Mouse (Mus musculus) bone marrow, adult 2 months (tissue): ENCODE data around the gene Dlat. TPM values are rescaled to one million over a fixed set of nuclear protein-coding genes. Genes with fewer than 3 reads are reported as not detected.
A peak's percentile ranks its signal among the peaks of the same experiment; 100 is the strongest.

Source experiments
- H3K27ac ChIP-seq: fragments of 200-500 bp; 2 replicates; pipeline ENCODE4 v1.5.1; 2012; ENCODE audit warnings: low read depth, mild to moderate bottlenecking, control low read depth, inconsistent platforms, low read length; ENCODE audit not compliant: control insufficient read depth, poor library complexity, insufficient read depth
- H3K4me1 ChIP-seq: fragments of 200-500 bp; 2 replicates; pipeline ENCODE4 v1.6.1; 2011; ENCODE audit warnings: low read length; ENCODE audit not compliant: control insufficient read depth, insufficient read depth
- H3K4me3 ChIP-seq: fragments of 200-500 bp; replicated peaks from 2 replicates; pipeline ENCODE3; 2011; ENCODE audit warnings: mild to moderate bottlenecking, low read depth, low read length, control low read depth; ENCODE audit not compliant: control insufficient read depth
- CTCF ChIP-seq: fragments of 200-500 bp; IDR thresholded peaks from 2 replicates; pipeline ENCODE4 v1.5.1; 2011; ENCODE audit warnings: low read length, control low read depth; ENCODE audit not compliant: control insufficient read depth, insufficient read depth
- POLR2A ChIP-seq: fragments of 200-500 bp; IDR thresholded peaks from 2 replicates; pipeline ENCODE4 v1.6.1; 2011; ENCODE audit warnings: low read depth, mild to moderate bottlenecking, control low read depth, low read length, borderline replicate concordance; ENCODE audit not compliant: control insufficient read depth
- WGBS: fragments of 180-500 bp; shearing (Covaris S2); methylation state at CpG from one replicate; pipeline ENCODE4 v1.1.7; 2018; 5-methylcytosine and 5-hydroxymethylcytosine counted together
- polyA plus RNA-seq: library from polyadenylated mRNA; stranded (reverse); fragments of >200 nt; gene quantifications from 2 replicates; pipeline ENCODE4 v1.2.4, GENCODE M21; 2011; ENCODE audit warnings: low replicate concordance; ENCODE audit not compliant: missing spikeins, insufficient read depth, insufficient read length

Dlat gene
- polyA plus RNA-seq, 1 experiment = 13.8 TPM

GRCm38 (mm10) chr9:50590856-50591518, 68.6 kb downstream of the Dlat start:
- Histone ChIP-seq H3K27ac (peak overlapping the region; percentile 76), H3K4me3 (peak overlapping the region; percentile 4), H3K4me1 (peaks cover 3% of the 10 kb centered on the region)
- TF ChIP-seq CTCF = no peak
- no peak for TF ChIP-seq POLR2A
- 32% methylated on average over 10 of the region's 10 CpGs for WGBS

- TF ChIP-seq CTCF (no peak), POLR2A (no peak)
- Histone ChIP-seq H3K4me3 (no peak overlapping the region), H3K27ac (no peak overlapping the region), H3K4me1 (peaks cover 3% of the 10 kb centered on the region)
- WGBS = 63% methylated on average over 4 of the region's 4 CpGs
Measured at GRCm38 (mm10) chr9:50586955-50587354, 72.6 kb downstream of the Dlat start.

- TF ChIP-seq POLR2A = no peak
- Histone ChIP-seq H3K27ac (no peak overlapping the region), H3K4me3 (no peak overlapping the region), H3K4me1 (no peaks in the 10 kb centered on the region; the same call in 1 of the 2 replicates)
- WGBS = 80% methylated on average over 6 of the region's 6 CpGs
Measured at GRCm38 (mm10) chr9:50585145-50585818, 74.3 kb downstream of the Dlat start.

Other genes with a start within 250 kb of the Dlat start
- gene Plet1, start 165.3 kb downstream of the Dlat start, polyA plus RNA-seq = 1.5 TPM in 1 of 2 replicates, not detected in the other
- gene Pts, start 131.1 kb downstream of the Dlat start, polyA plus RNA-seq = 14.5 and 35.7 TPM in 2 replicates
- 11.9 and 18.4 TPM in 2 replicates for gene Il18, start 105.0 kb downstream of the Dlat start, polyA plus RNA-seq
- gene Bco2, start 104.6 kb downstream of the Dlat start, polyA plus RNA-seq = 1.1 and 1.9 TPM in 2 replicates
- not detected in 2 replicates for gene Tex12, start 98.5 kb downstream of the Dlat start, polyA plus RNA-seq
- 63.1 and 65.6 TPM in 2 replicates for gene Sdhd, start 56.0 kb downstream of the Dlat start, polyA plus RNA-seq
- gene Timm8b, start 55.9 kb downstream of the Dlat start, polyA plus RNA-seq = 41.7 and 54.8 TPM in 2 replicates
- gene Pih1d2, start 42.5 kb downstream of the Dlat start, polyA plus RNA-seq = 2.5 TPM in 1 of 2 replicates, not detected in the other
- gene Nkapd1, start 42.3 kb downstream of the Dlat start, polyA plus RNA-seq = 6.1 and 13.0 TPM in 2 replicates
- gene Dixdc1, start 79.7 kb upstream of the Dlat start, polyA plus RNA-seq = 0.29 TPM in 1 of 2 replicates, not detected in the other
- gene 2310030G06Rik, start 86.8 kb upstream of the Dlat start, polyA plus RNA-seq = not detected in 2 replicates
- gene Cryab, start 91.5 kb upstream of the Dlat start, polyA plus RNA-seq = 6.9 and 10.5 TPM in 2 replicates
- not detected in 2 replicates for gene Hspb2, start 92.6 kb upstream of the Dlat start, polyA plus RNA-seq
- 5.5 and 5.7 TPM in 2 replicates for gene Fdxacb1, start 108.5 kb upstream of the Dlat start, polyA plus RNA-seq
- gene Alg9, start 115.2 kb upstream of the Dlat start, polyA plus RNA-seq = 9.7 and 10.2 TPM in 2 replicates
- 24.7 and 32.8 TPM in 2 replicates for gene 1110032A03Rik, start 115.7 kb upstream of the Dlat start, polyA plus RNA-seq
- 18.1 and 29.1 TPM in 2 replicates for gene Ppp2r1b, start 185.5 kb upstream of the Dlat start, polyA plus RNA-seq